Mouse (Mus musculus): Measurements from ENCODE around the gene Rps6kb2. TPM values are rescaled to one million over a fixed set of nuclear protein-coding genes. Genes with fewer than 3 reads are reported as not detected.
"Not testable (repeated sequence)": the region's sequence is repeated elsewhere in the genome, so short reads cannot be mapped to it uniquely, and the experiment has no call there.

Rps6kb2 gene
- polyA plus RNA-seq, 1 experiment: 97.8 TPM

- TF ChIP-seq POLR2A (IDR thresholded peaks at IDR 0.05; ENCODE audit: control insufficient read depth, extremely low read depth, insufficient read depth, low read length, poor library complexity) (no peak), CTCF (IDR thresholded peaks at IDR 0.05; ENCODE audit: borderline replicate concordance, control insufficient read depth, extremely low read depth, insufficient read depth, low read length, poor library complexity) (no peak)
- no peaks in the 10 kb centered on the region for H3K27me3 ChIP-seq (ENCODE audit: control insufficient read depth, insufficient read depth, low read length)
- no peak overlapping the region for H3K4me3 ChIP-seq (ENCODE audit: control insufficient read depth, insufficient read depth, low read length)
- H3K4me1 ChIP-seq (replicated peaks; ENCODE audit: control insufficient read depth, insufficient read depth, low read length): peaks cover 43% of the 10 kb centered on the region
- no peak overlapping the region for H3K27ac ChIP-seq (ENCODE audit: control insufficient read depth, insufficient read depth, low read length)
- 71% methylated on average over 7 of the region's 7 CpGs for WGBS
- H3K36me3 ChIP-seq (ENCODE audit: control insufficient read depth, insufficient read depth, low read length): no peaks in the 10 kb centered on the region; the same call in 1 of the 2 replicates
- no peak for DNase-seq
These were observed 40.5 kb downstream of the Rps6kb2 start for GRCm38 (mm10) chr19:4122411-4123370.

DNA sequence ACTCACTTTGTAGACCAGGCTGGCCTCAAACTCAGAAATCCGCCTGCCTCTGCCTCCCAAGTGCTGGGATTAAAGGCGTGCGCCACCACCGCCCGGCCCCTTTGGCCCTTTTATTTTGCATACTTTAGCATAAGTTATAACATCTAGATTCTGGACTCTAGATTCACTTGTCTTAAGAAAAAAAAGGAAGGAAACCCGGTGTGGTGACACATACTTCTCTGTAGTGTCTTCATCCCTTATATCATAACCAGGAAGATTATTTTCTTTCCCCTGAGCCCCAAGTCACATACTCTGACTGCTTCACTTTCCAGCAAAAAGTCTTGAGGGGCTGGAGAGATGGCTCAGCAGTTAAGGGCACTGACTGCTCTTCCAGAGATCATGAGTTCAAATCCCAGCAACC lies 41.3 kb downstream of the Rps6kb2 start:
- H3K27me3 ChIP-seq (ENCODE audit: control insufficient read depth, insufficient read depth, low read length); DNase-seq; H3K27ac ChIP-seq (ENCODE audit: control insufficient read depth, insufficient read depth, low read length); H3K36me3 ChIP-seq (ENCODE audit: control insufficient read depth, insufficient read depth, low read length); H3K4me3 ChIP-seq (ENCODE audit: control insufficient read depth, insufficient read depth, low read length): not testable (repeated sequence)
- 34% methylated on average over 6 of the region's 6 CpGs for WGBS
- H3K4me1 ChIP-seq (replicated peaks; ENCODE audit: control insufficient read depth, insufficient read depth, low read length): peaks cover 39% of the 10 kb centered on the region

DNA sequence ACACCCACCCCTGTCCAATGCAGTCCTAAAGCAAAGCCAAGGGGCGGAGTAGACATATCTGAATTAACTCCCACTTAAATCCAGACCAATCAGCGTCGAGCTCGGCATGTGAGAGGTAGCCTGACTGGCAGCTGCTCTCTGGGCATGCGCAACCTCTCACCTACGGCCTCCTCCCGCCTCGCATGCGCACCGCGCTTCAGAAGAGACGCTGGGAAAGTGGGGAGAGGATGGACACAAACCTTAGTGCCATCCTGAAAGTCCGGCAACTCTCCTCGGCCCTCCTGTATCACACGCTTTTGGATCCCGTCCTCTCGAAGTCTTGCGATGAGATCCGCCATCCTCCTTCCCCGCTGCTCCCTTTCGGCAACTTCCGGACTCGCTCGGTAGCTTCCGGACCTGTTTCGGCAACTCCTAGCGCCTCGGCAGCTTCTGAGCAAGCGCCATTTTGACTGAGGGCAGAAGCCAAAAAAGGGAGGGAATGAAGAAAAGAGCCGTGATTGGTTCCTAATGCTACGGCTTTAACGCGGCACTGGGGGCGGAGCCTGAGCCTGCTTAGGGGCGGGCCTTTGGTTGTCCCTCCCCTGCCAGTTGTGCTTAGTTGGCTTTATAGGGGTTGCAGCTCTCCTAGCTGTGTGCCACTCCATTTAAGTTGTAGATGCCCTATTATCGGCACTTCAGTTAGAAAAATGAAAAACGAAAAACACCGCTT lies 41.9 kb downstream of the Rps6kb2 start:
- H3K27ac ChIP-seq (ENCODE audit: control insufficient read depth, insufficient read depth, low read length): peak overlapping the region; percentile 70
- peak; percentile 63; the same call in 1 of the 2 replicates for TF ChIP-seq CTCF (IDR thresholded peaks at IDR 0.05; ENCODE audit: borderline replicate concordance, control insufficient read depth, extremely low read depth, insufficient read depth, low read length, poor library complexity)
- no peak; the same call in 1 of the 2 replicates for TF ChIP-seq POLR2A (IDR thresholded peaks at IDR 0.05; ENCODE audit: control insufficient read depth, extremely low read depth, insufficient read depth, low read length, poor library complexity)
- H3K4me1 ChIP-seq (replicated peaks; ENCODE audit: control insufficient read depth, insufficient read depth, low read length): peaks cover 37% of the 10 kb centered on the region
- H3K4me3 ChIP-seq (ENCODE audit: control insufficient read depth, insufficient read depth, low read length): peak overlapping the region; percentile 70
- H3K27me3 ChIP-seq (ENCODE audit: control insufficient read depth, insufficient read depth, low read length): no peaks in the 10 kb centered on the region
- peak; percentile 100 for DNase-seq
- peaks cover 6% of the 10 kb centered on the region; the same call in 1 of the 2 replicates for H3K36me3 ChIP-seq (ENCODE audit: control insufficient read depth, insufficient read depth, low read length)
- 2% methylated on average over 38 of the region's 38 CpGs for WGBS

DNA sequence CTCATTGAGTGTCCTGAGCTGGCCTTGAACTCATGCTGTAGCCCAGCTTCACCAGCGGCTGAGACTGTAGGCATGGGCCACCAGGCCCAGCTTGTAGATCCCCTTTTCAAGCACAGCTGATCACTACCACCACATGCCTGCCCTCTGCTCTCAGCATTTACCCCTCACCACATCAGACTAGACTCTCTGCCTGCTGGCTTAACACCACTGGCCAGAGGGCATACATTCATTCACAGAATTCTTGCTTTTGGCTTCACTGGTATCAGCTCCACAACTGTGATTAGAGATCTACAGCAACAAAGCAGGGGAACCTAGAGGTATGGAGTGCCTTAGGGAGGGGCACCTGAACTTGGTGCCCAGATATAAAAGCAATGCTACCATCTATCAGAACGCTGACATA lies 42.7 kb downstream of the Rps6kb2 start:
- no peak for DNase-seq
- Histone ChIP-seq H3K4me3 (ENCODE audit: control insufficient read depth, insufficient read depth, low read length) (no peak overlapping the region; the same call in 1 of the 2 replicates), H3K27me3 (ENCODE audit: control insufficient read depth, insufficient read depth, low read length) (no peaks in the 10 kb centered on the region), H3K27ac (ENCODE audit: control insufficient read depth, insufficient read depth, low read length) (peak overlapping the region; percentile 86), H3K4me1 (replicated peaks; ENCODE audit: control insufficient read depth, insufficient read depth, low read length) (peaks cover 36% of the 10 kb centered on the region), H3K36me3 (ENCODE audit: control insufficient read depth, insufficient read depth, low read length) (peaks cover 9% of the 10 kb centered on the region; the same call in 1 of the 2 replicates)
- 62% methylated on average over 2 of the region's 2 CpGs for WGBS
- no peak for TF ChIP-seq POLR2A (IDR thresholded peaks at IDR 0.05; ENCODE audit: control insufficient read depth, extremely low read depth, insufficient read depth, low read length, poor library complexity)
- TF ChIP-seq CTCF (IDR thresholded peaks at IDR 0.05; ENCODE audit: borderline replicate concordance, control insufficient read depth, extremely low read depth, insufficient read depth, low read length, poor library complexity): no peak

DNA sequence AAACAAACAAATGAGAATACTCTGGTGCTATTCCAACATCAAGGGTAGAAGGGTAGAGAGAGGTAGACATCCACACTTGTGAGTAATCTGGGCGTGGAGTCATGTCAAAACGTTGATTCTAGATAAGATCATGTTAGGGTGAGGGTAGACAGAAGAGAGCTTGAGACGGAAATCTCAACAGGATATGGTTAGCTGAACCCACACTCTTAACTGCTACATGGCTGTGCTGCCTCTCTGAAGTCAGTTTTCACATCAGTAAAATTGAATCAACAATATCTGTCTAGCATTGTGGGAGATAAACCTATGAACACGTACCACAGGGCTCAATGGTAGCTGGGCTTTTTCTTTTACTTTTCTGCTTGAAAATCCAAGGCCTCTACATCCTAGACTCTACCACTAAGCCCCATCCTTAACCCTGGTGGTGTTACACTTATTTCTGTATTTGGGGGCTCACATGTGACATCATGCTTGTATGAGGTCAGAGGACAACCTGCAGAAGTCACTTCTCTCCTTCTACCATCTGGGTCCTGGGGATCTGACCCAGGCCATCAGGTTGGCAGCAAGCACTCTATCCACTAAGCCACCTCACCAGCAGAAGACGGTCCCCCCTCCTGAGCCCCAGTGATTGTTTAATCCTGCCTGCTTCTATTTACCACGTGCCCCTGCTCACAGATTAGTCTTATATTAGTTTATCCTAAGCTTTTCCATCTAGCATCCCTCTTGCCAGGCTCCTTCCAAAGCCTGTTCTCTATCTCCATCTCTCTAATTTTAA lies 43.3 kb downstream of the Rps6kb2 start:
- Histone ChIP-seq H3K27me3 (ENCODE audit: control insufficient read depth, insufficient read depth, low read length) (no peaks in the 10 kb centered on the region), H3K36me3 (ENCODE audit: control insufficient read depth, insufficient read depth, low read length) (peaks cover 15% of the 10 kb centered on the region), H3K4me1 (replicated peaks; ENCODE audit: control insufficient read depth, insufficient read depth, low read length) (peaks cover 33% of the 10 kb centered on the region), H3K27ac (ENCODE audit: control insufficient read depth, insufficient read depth, low read length) (peak overlapping the region; percentile 86), H3K4me3 (ENCODE audit: control insufficient read depth, insufficient read depth, low read length) (no peak overlapping the region; the same call in 1 of the 2 replicates)
- WGBS: 15% methylated on average over 6 of the region's 6 CpGs
- no peak for TF ChIP-seq POLR2A (IDR thresholded peaks at IDR 0.05; ENCODE audit: control insufficient read depth, extremely low read depth, insufficient read depth, low read length, poor library complexity)
- no peak for TF ChIP-seq CTCF (IDR thresholded peaks at IDR 0.05; ENCODE audit: borderline replicate concordance, control insufficient read depth, extremely low read depth, insufficient read depth, low read length, poor library complexity)
- peak; percentile 47 for DNase-seq

GRCm38 (mm10) chr19:4118350-4118749 lies 44.8 kb downstream of the Rps6kb2 start:
- DNase-seq: no peak
- no peak for TF ChIP-seq CTCF (IDR thresholded peaks at IDR 0.05; ENCODE audit: borderline replicate concordance, control insufficient read depth, extremely low read depth, insufficient read depth, low read length, poor library complexity)
- no peak for TF ChIP-seq POLR2A (IDR thresholded peaks at IDR 0.05; ENCODE audit: control insufficient read depth, extremely low read depth, insufficient read depth, low read length, poor library complexity)
- Histone ChIP-seq H3K27ac (ENCODE audit: control insufficient read depth, insufficient read depth, low read length) (peak overlapping the region; percentile 70), H3K36me3 (ENCODE audit: control insufficient read depth, insufficient read depth, low read length) (peaks cover 19% of the 10 kb centered on the region), H3K4me1 (replicated peaks; ENCODE audit: control insufficient read depth, insufficient read depth, low read length) (peaks cover 48% of the 10 kb centered on the region), H3K4me3 (ENCODE audit: control insufficient read depth, insufficient read depth, low read length) (no peak overlapping the region), H3K27me3 (ENCODE audit: control insufficient read depth, insufficient read depth, low read length) (no peaks in the 10 kb centered on the region)
- WGBS: 66% methylated on average over 2 of the region's 2 CpGs

All from thymus, adult 2 months (tissue).